Mouse (Mus musculus) hindbrain, embryonic 16.5 days (tissue): ENCODE measurements around the gene 5530401A14Rik. TPM values are rescaled to one million over a fixed set of nuclear protein-coding genes. Genes with fewer than 3 reads are reported as not detected.

Experiments used
- ATAC-seq: fragments of 200-750 bp; cut with Nextera tagmentation; 2 replicates; pipeline ENCODE4 v1.8.0; 2017; ENCODE audit warnings: moderate TSS enrichment, moderate library complexity
- H3K27ac ChIP-seq: fragments of 300-500 bp; sonication (generic); 2 replicates; pipeline ENCODE4 v1.5.1; 2014; ENCODE audit warnings: low read depth, mild to moderate bottlenecking, control low read depth, low read length, moderate library complexity
- H3K27me3 ChIP-seq: fragments of 300-500 bp; sonication (generic); replicated peaks from 2 replicates; pipeline ENCODE4 v1.6.1; 2014; ENCODE audit warnings: low read length; ENCODE audit not compliant: control insufficient read depth, insufficient read depth
- H3K36me3 ChIP-seq: fragments of 300-500 bp; sonication (generic); 2 replicates; pipeline ENCODE4 v1.6.1; 2014; ENCODE audit warnings: mild to moderate bottlenecking, low read length, moderate library complexity, mixed read lengths; ENCODE audit not compliant: control insufficient read depth, insufficient read depth
- H3K4me1 ChIP-seq: fragments of 300-500 bp; sonication (generic); 2 replicates; pipeline ENCODE4 v1.6.1; 2014; ENCODE audit warnings: low read depth, low read length; ENCODE audit not compliant: control insufficient read depth, insufficient read depth
- H3K4me2 ChIP-seq: fragments of 300-500 bp; sonication (generic); 2 replicates; pipeline ENCODE4 v1.6.1; 2014; ENCODE audit warnings: mild to moderate bottlenecking, low read length, control low read depth, moderate library complexity
- H3K4me3 ChIP-seq: fragments of 300-500 bp; sonication (generic); 2 replicates; pipeline ENCODE4 v1.5.1; 2014; ENCODE audit warnings: mild to moderate bottlenecking, low read length, control low read depth, moderate library complexity
- H3K9ac ChIP-seq: fragments of 300-500 bp; sonication (generic); 2 replicates; pipeline ENCODE4 v1.6.1; 2014; ENCODE audit warnings: low read depth, mild to moderate bottlenecking, control low read depth, low read length, moderate library complexity
- H3K9me3 ChIP-seq: fragments of 300-500 bp; sonication (generic); 2 replicates; pipeline ENCODE4 v1.6.1; 2014; ENCODE audit warnings: mild to moderate bottlenecking, low read length, moderate library complexity; ENCODE audit not compliant: control insufficient read depth
- WGBS: fragments of 180-500 bp; shearing (Covaris S2); extraction: QIAGEN DNeasy Blood & Tissue Kit; methylation state at CpG from one replicate; pipeline ENCODE4 v1.1.7; 2014; 5-methylcytosine and 5-hydroxymethylcytosine counted together
- polyA plus RNA-seq: library from polyadenylated mRNA; unstranded; fragments of >200 nt; fragmentation: Nextera tagmentation; extraction: Ambion mirVana; gene quantifications from 2 replicates; pipeline ENCODE4 v1.2.1, GENCODE M21; 2015

The 5530401A14Rik gene
- polyA plus RNA-seq, 1 experiment from 2014 or later = 1.1 TPM

- H3K4me3 ChIP-seq = no peak overlapping the region
- ATAC-seq = no peak
- 92% methylated on average over 2 of the region's 2 CpGs for WGBS
- H3K27ac ChIP-seq = no peak overlapping the region
- H3K4me2 ChIP-seq = no peak overlapping the region
- H3K36me3 ChIP-seq = no peaks in the 10 kb centered on the region
- H3K27me3 ChIP-seq = no peaks in the 10 kb centered on the region
- H3K9ac ChIP-seq = no peak overlapping the region
- H3K4me1 ChIP-seq = no peaks in the 10 kb centered on the region
- 0 out of 2 replicates have a peak, but pooled peaks cover 2% of the 10 kb centered on the region for H3K9me3 ChIP-seq
These were observed 62.6 kb downstream of the 5530401A14Rik start for GRCm38 (mm10) chr11:81923096-81923495.

GRCm38 (mm10) chr11:81923626-81924025 lies 63.2 kb downstream of the 5530401A14Rik start:
- 90% methylated on average over 4 of the region's 4 CpGs for WGBS

GRCm38 (mm10) chr11:81926393-81926792 lies 65.9 kb downstream of the 5530401A14Rik start:
- Histone ChIP-seq H3K4me1 (no peaks in the 10 kb centered on the region), H3K27me3 (no peaks in the 10 kb centered on the region), H3K9ac (no peak overlapping the region), H3K9me3 (no peaks in the 10 kb centered on the region), H3K36me3 (no peaks in the 10 kb centered on the region), H3K4me2 (no peak overlapping the region), H3K27ac (no peak overlapping the region), H3K4me3 (no peak overlapping the region)
- no peak for ATAC-seq

More at GRCm38 (mm10) chr11:81923626-81924025, 63.2 kb downstream of the 5530401A14Rik start:
- no peaks in the 10 kb centered on the region for H3K27me3 ChIP-seq
- no peak overlapping the region for H3K4me3 ChIP-seq
- H3K9ac ChIP-seq = no peak overlapping the region
- ATAC-seq = no peak
- H3K4me2 ChIP-seq = no peak overlapping the region
- no peaks in the 10 kb centered on the region for H3K4me1 ChIP-seq
- H3K9me3 ChIP-seq = 0 out of 2 replicates have a peak, but pooled peaks cover 2% of the 10 kb centered on the region
- H3K27ac ChIP-seq = no peak overlapping the region
- no peaks in the 10 kb centered on the region for H3K36me3 ChIP-seq

DNA sequence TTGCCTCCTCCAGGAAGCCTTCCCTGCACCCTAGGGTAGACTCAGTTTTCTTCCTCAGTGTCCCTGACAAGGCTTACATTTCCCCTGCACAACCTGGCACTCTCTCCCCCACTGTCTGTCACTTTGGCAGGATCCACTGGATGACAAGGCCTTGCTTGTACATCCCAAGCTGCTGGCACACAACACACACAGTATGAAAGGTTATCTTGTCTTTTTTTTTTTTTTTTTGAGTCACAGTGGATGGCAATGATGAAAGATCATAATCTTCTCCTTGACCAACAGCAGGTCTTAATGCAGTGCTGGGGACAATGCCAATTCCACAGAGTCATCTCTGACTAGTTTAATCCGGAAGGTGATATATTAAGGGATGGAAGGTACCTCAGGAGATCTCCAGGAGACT lies 77.0 kb downstream of the 5530401A14Rik start:
- no peaks in the 10 kb centered on the region for H3K27me3 ChIP-seq
- no peak overlapping the region for H3K4me3 ChIP-seq
- no peak overlapping the region for H3K9ac ChIP-seq
- H3K36me3 ChIP-seq = no peaks in the 10 kb centered on the region
- no peak for ATAC-seq
- no peak overlapping the region for H3K27ac ChIP-seq
- WGBS = 96% methylated on average over 1 of the region's 1 CpGs
- H3K4me1 ChIP-seq = no peaks in the 10 kb centered on the region
- no peak overlapping the region for H3K4me2 ChIP-seq
- H3K9me3 ChIP-seq = no peaks in the 10 kb centered on the region

DNA sequence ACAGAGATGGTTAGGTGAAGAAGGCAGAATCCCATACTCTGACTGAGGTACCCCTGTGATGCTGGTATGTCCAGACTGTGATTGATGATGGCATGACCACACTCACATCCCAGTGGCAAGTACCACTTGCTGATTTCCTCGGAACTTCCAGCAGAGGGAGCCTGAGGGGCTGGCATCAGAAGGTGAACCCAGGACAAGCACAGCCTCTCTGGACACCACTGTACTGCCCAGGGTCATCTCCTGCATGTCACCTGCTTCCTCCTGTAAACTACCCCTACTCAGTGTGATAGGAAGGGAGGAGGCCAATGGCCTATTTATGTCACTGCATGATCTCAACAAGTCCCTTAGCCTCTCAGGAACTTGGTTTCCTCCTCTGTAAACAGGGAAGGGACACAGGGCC lies 80.5 kb downstream of the 5530401A14Rik start:
- no peak overlapping the region for H3K27ac ChIP-seq

GRCm38 (mm10) chr11:81942167-81942566 lies 81.7 kb downstream of the 5530401A14Rik start:
- ATAC-seq = no peak
- Histone ChIP-seq H3K4me2 (no peak overlapping the region), H3K4me1 (no peaks in the 10 kb centered on the region), H3K9me3 (no peaks in the 10 kb centered on the region; the same call in 1 of the 2 replicates), H3K9ac (no peak overlapping the region), H3K4me3 (no peak overlapping the region), H3K27me3 (no peaks in the 10 kb centered on the region), H3K27ac (no peak overlapping the region), H3K36me3 (no peaks in the 10 kb centered on the region)
- 86% methylated on average over 1 of the region's 1 CpGs for WGBS

More for the DNA sequence above, 80.5 kb downstream of the 5530401A14Rik start:
- Histone ChIP-seq H3K9me3 (no peaks in the 10 kb centered on the region; the same call in 1 of the 2 replicates), H3K4me2 (no peak overlapping the region), H3K36me3 (no peaks in the 10 kb centered on the region), H3K9ac (no peak overlapping the region), H3K4me3 (no peak overlapping the region), H3K27me3 (no peaks in the 10 kb centered on the region), H3K4me1 (no peaks in the 10 kb centered on the region)
- WGBS = 14% methylated on average over 1 of the region's 1 CpGs
- no peak for ATAC-seq

Other genes with a start within 250 kb of the 5530401A14Rik start
- gene Asic2, start 107.8 kb downstream of the 5530401A14Rik start, polyA plus RNA-seq = 17.6 and 17.8 TPM in 2 replicates
- 0.37 and 0.45 TPM in 2 replicates for gene Ccl2, start 174.9 kb downstream of the 5530401A14Rik start, polyA plus RNA-seq
- not detected in 2 replicates for gene Gm17268, start 177.9 kb downstream of the 5530401A14Rik start, polyA plus RNA-seq
- gene Ccl7, start 185.0 kb downstream of the 5530401A14Rik start, polyA plus RNA-seq = 0.79 and 0.89 TPM in 2 replicates
- 0.24 and 0.38 TPM in 2 replicates for gene Ccl11, start 197.2 kb downstream of the 5530401A14Rik start, polyA plus RNA-seq
- 1.7 and 2.1 TPM in 2 replicates for gene Ccl12, start 241.2 kb downstream of the 5530401A14Rik start, polyA plus RNA-seq